Comparison of ENCODE assay signal across 8 mouse cellular contexts in genomic region chr7:123462070-123462501, GRCm38 (mm10). TPM values are rescaled to one million over a fixed set of nuclear protein-coding genes. Genes with fewer than 3 reads are reported as not detected.
DNase-seq lines count a peak whose midpoint lies in the region; ATAC-seq and TF ChIP-seq lines count a peak whose summit lies in the region.

Gene Aqp8, plus strand, starts transcription at chr7:123462291.

- ATAC-seq in common myeloid progenitor, adult 5-6 weeks (replicated peaks; ENCODE audit: low read depth, poor library complexity, severe bottlenecking) = peak; percentile 77
- peak; percentile 91 for ATAC-seq in intestine, postnatal 0 days
- ATAC-seq in inflammation-experienced regulatory T-cells, adult 6 months = no peak

- H3K9ac ChIP-seq in intestine, postnatal 0 days (ENCODE audit: low read depth, low read length) = no peak within 1 kb of the TSS

- H3K4me2 ChIP-seq in intestine, postnatal 0 days (replicated peaks; ENCODE audit: low read depth) = peak within 1 kb of the TSS; percentile 18

- no peaks in the 10 kb centered on the region for H3K9me3 ChIP-seq in intestine, postnatal 0 days (ENCODE audit: control insufficient read depth)

- no peaks in the 10 kb centered on the region for H3K36me3 ChIP-seq in intestine, postnatal 0 days (ENCODE audit: control insufficient read depth, insufficient read depth)

- peak; percentile 43 for DNase-seq in left cerebral cortex, postnatal 4 days
- no peak for DNase-seq in left cerebral cortex, adult 11 months (ENCODE audit: low spot score)
- DNase-seq in lung, postnatal 10 days = peak; percentile 65
- no peak for DNase-seq in thymus, postnatal 25 days
- no peak for DNase-seq in left cerebral cortex, postnatal 14 days (ENCODE audit: low spot score in 2 of 2)

- H3K27ac ChIP-seq in intestine, postnatal 0 days (ENCODE audit: low read depth, low read length) = peak within 1 kb of the TSS; percentile 9; the same call in 1 of the 2 replicates

- 28% methylated on average over 9 of the region's 9 CpGs for WGBS in intestine, postnatal 0 days

- no peaks in the 10 kb centered on the region for H3K27me3 ChIP-seq in intestine, postnatal 0 days (replicated peaks; ENCODE audit: control insufficient read depth, insufficient read depth, low read length)

- H3K4me1 ChIP-seq in intestine, postnatal 0 days (replicated peaks; ENCODE audit: control insufficient read depth, insufficient read depth, low read length) = no peaks in the 10 kb centered on the region

- peak; percentile 62 for TF ChIP-seq CTCF in intestine, postnatal 0 days (IDR thresholded peaks at IDR 0.05; ENCODE audit: low read depth)

- H3K4me3 ChIP-seq in intestine, postnatal 0 days (ENCODE audit: low read depth, low read length) = no peak within 1 kb of the TSS

- intact Hi-C loops in left cerebral cortex, postnatal 4 days (cut with DNase I) = loop anchor here (10.0 kb wide), 1 partner anchor 457 kb away; no protein-coding TSS in a partner anchor
- intact Hi-C loops in left cerebral cortex, postnatal 14 days (cut with DNase I) = loop anchor here (10.0 kb wide), 1 partner anchor 447 kb away; no protein-coding TSS in a partner anchor

RNA-seq across cellular contexts. Expression of gene Aqp8, which starts in this region (rescaled TPM):
- not detected for total RNA-seq in left cerebral cortex, postnatal 4 days (2021)
- total RNA-seq in common myeloid progenitor, adult 5-6 weeks (2017) = not detected in 2 replicates
- 23.1 and 30.8 TPM in 2 replicates for polyA plus RNA-seq in intestine, postnatal 0 days (2015; fragmentation: Nextera tagmentation; extraction: Ambion mirVana)
- total RNA-seq in left cerebral cortex, postnatal 14 days (2021) = not detected
- not detected for polyA plus RNA-seq in inflammation-experienced regulatory T-cells, adult 6 months (2017; shearing (Covaris generic))

Comparison
In these comparisons a context has a peak if more than half of its experiments do, and no peak if none do; other contexts are left out.
1. RNA of gene Aqp8 (polyA plus RNA-seq): 23.1 to 30.8 TPM in intestine, postnatal 0 days; not detected in inflammation-experienced regulatory T-cells, adult 6 months; every median in the first group is over 10 times any median in the second.
2. Peak in DNase-seq in left cerebral cortex, postnatal 4 days; RNA of the gene not detected or under 1 TPM.
3. Peak in ATAC-seq in common myeloid progenitor, adult 5-6 weeks; RNA of the gene not detected or under 1 TPM.